In the genomic region with DNA sequence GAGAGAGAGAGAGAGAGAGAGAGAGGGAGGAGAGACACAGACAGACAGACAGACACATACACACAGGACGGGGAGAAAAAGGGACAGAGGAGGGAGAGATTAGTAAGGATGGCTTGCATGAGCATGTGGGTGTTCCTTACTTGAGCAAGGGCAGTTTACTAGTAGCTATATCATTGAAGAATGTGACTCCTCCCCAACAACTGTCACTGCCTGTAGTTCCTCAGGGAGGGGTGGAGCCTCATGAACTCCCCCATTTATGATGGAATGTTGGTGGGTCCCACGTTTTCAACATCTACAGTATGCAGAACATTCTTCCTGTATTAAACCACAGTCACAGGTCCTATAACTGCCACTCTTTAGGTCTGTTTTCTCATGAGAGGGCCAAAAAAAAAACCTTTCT, we compare ENCODE assay signal across 21 mouse cellular contexts. TPM values are rescaled to one million over a fixed set of nuclear protein-coding genes. Genes with fewer than 3 reads are reported as not detected.
DNase-seq lines count a peak whose midpoint lies in the region; ATAC-seq and TF ChIP-seq lines count a peak whose summit lies in the region.
"Had no signal": no experiment of that assay in that cellular context is flagged by ENCODE, and none has a peak within 500 bp of the region (broad histone marks: within the 10 kb centered on the region; RNA-seq: fewer than 3 reads in every experiment).

No protein-coding gene starts in this region.

- H3K36me3 ChIP-seq in intestine, embryonic 14.5 days (ENCODE audit: control insufficient read depth, insufficient read depth, low read length), result no peaks in the 10 kb centered on the region
- H3K36me3 ChIP-seq in intestine, embryonic 15.5 days, result no peaks in the 10 kb centered on the region
- H3K36me3 ChIP-seq in lung, embryonic 15.5 days, result no peaks in the 10 kb centered on the region
- H3K36me3 ChIP-seq in myocyte (ENCODE audit: control insufficient read depth, insufficient read depth), result no peaks in the 10 kb centered on the region

- peaks cover 60% of the 10 kb centered on the region for H3K79me2 ChIP-seq in myocyte (ENCODE audit: control insufficient read depth, insufficient read depth)

- H3K4me3 ChIP-seq in intestine, embryonic 14.5 days (ENCODE audit: low read depth, low read length), result no peak overlapping the region
- H3K4me3 ChIP-seq in intestine, embryonic 15.5 days (replicated peaks), result no peak overlapping the region
- H3K4me3 ChIP-seq in lung, embryonic 15.5 days, result no peak overlapping the region
- no peak overlapping the region for H3K4me3 ChIP-seq in myocyte
- H3K4me3 ChIP-seq: forebrain, embryonic 10.5 days had no signal

- H3K9me3 ChIP-seq in intestine, embryonic 14.5 days (ENCODE audit: control insufficient read depth, low read length), result no peaks in the 10 kb centered on the region
- H3K9me3 ChIP-seq in intestine, embryonic 15.5 days, result no peaks in the 10 kb centered on the region
- no peaks in the 10 kb centered on the region for H3K9me3 ChIP-seq in lung, embryonic 15.5 days
- H3K9me3 ChIP-seq: forebrain, embryonic 10.5 days had no signal

- no peak overlapping the region for H3K4me2 ChIP-seq in intestine, embryonic 14.5 days (ENCODE audit: low read length)
- H3K4me2 ChIP-seq in intestine, embryonic 15.5 days (replicated peaks), result no peak overlapping the region
- H3K4me2 ChIP-seq in lung, embryonic 15.5 days, result no peak overlapping the region
- H3K4me2 ChIP-seq in myocyte (ENCODE audit: low read depth), result peak overlapping the region; percentile 52
- H3K4me2 ChIP-seq: hindbrain, embryonic 14.5 days had no signal

- no peaks in the 10 kb centered on the region for H3K27me3 ChIP-seq in intestine, embryonic 14.5 days (replicated peaks; ENCODE audit: control insufficient read depth, insufficient read depth, low read length)
- no peaks in the 10 kb centered on the region for H3K27me3 ChIP-seq in intestine, embryonic 15.5 days (replicated peaks)
- no peaks in the 10 kb centered on the region for H3K27me3 ChIP-seq in lung, embryonic 15.5 days
- no peaks in the 10 kb centered on the region for H3K27me3 ChIP-seq in myocyte (ENCODE audit: control insufficient read depth, insufficient read depth, insufficient read length)

- no peak overlapping the region for H3ac ChIP-seq in myocyte (ENCODE audit: control insufficient read depth, insufficient read length)

- peak overlapping the region; percentile 71; the same call in 1 of the 2 replicates for H3K27ac ChIP-seq in intestine, embryonic 14.5 days (ENCODE audit: low read depth)
- H3K27ac ChIP-seq in intestine, embryonic 15.5 days, result no peak overlapping the region
- H3K27ac ChIP-seq in lung, embryonic 15.5 days, result peak overlapping the region; percentile 35
- H3K27ac ChIP-seq: forebrain, embryonic 10.5 days; hindbrain, embryonic 14.5 days; liver, embryonic 14.5 days; macrophage had no signal

- peak; percentile 45 for DNase-seq in intestine, embryonic 14.5 days (ENCODE audit: low spot score)
- DNase-seq in lung, postnatal 36 days, result no peak
- no peak for DNase-seq in thymus, postnatal 4 days
- DNase-seq in kidney, postnatal 10 days, result no peak
- DNase-seq: cerebellum, adult 2 months; cerebellum, postnatal 36 days; midbrain, embryonic 14.5 days; right cerebral cortex, postnatal 14 days; thymus, postnatal 36 days had no signal

- no peak for TF ChIP-seq POLR2A in myocyte (IDR thresholded peaks at IDR 0.05; ENCODE audit: insufficient read length, low read depth)

- H3K9ac ChIP-seq in intestine, embryonic 14.5 days (ENCODE audit: low read length), result no peak overlapping the region
- H3K9ac ChIP-seq in intestine, embryonic 15.5 days, result no peak overlapping the region
- no peak overlapping the region for H3K9ac ChIP-seq in lung, embryonic 15.5 days
- H3K9ac ChIP-seq: hindbrain, embryonic 14.5 days; liver, embryonic 14.5 days had no signal

- H3K4me1 ChIP-seq in intestine, embryonic 14.5 days (replicated peaks; ENCODE audit: control insufficient read depth, insufficient read depth, low read length), result no peaks in the 10 kb centered on the region
- no peaks in the 10 kb centered on the region for H3K4me1 ChIP-seq in intestine, embryonic 15.5 days (replicated peaks)
- no peaks in the 10 kb centered on the region for H3K4me1 ChIP-seq in lung, embryonic 15.5 days

- ATAC-seq in intestine, embryonic 14.5 days (replicated peaks; ENCODE audit: low FRiP score, low TSS enrichment, low read depth), result no peak
- ATAC-seq in intestine, embryonic 15.5 days, result no peak
- ATAC-seq in lung, embryonic 15.5 days (ENCODE audit: borderline replicate concordance, extremely low read depth, low FRiP score, low TSS enrichment), result no peak
- ATAC-seq in common myeloid progenitor, adult 5-6 weeks (replicated peaks; ENCODE audit: low read depth, poor library complexity, severe bottlenecking), result peak; percentile 72

- WGBS in intestine, embryonic 14.5 days, result 45% methylated on average over 2 of the region's 2 CpGs
- WGBS in intestine, embryonic 15.5 days, result 44% methylated on average over 2 of the region's 2 CpGs
- 40% methylated on average over 2 of the region's 2 CpGs for WGBS in lung, embryonic 15.5 days

TF ChIP-seq in myocyte, 11 proteins besides CTCF, POLR2A, EP300 and RAD21:
- TF ChIP-seq MYOD1 (IDR thresholded peaks at IDR 0.05; ENCODE audit: control insufficient read depth in 1 of 3, insufficient read length in 2 of 3, low read depth in 2 of 3) (peak in 2 of 3 experiments; percentile 30 to 54), MAX (IDR thresholded peaks at IDR 0.05; ENCODE audit: low read depth) (no peak), CEBPB (IDR thresholded peaks at IDR 0.05; ENCODE audit: insufficient read depth, poor library complexity, severe bottlenecking) (no peak), SRF (IDR thresholded peaks at IDR 0.05; ENCODE audit: control insufficient read depth, insufficient read length, low read depth) (no peak), REST (IDR thresholded peaks at IDR 0.05; ENCODE audit: insufficient read depth, insufficient read length) (no peak), TCF12 (IDR thresholded peaks at IDR 0.05; ENCODE audit: insufficient read depth, poor library complexity, severe bottlenecking) (no peak), POLR2AphosphoS2 (IDR thresholded peaks at IDR 0.05; ENCODE audit: insufficient read length, low read depth) (no peak), TCF3 (IDR thresholded peaks at IDR 0.05; ENCODE audit: insufficient read length, low read depth) (no peak)

RNA-seq across cellular contexts. Expression of a gene that starts 18.2 kb away (rescaled TPM):
- 99.6 and 101 TPM in 2 replicates for polyA plus RNA-seq in intestine, embryonic 14.5 days (2014; fragmentation: Nextera tagmentation; extraction: Ambion mirVana)
- polyA plus RNA-seq in intestine, embryonic 15.5 days (2015; fragmentation: Nextera tagmentation; extraction: Ambion mirVana), result 54.6 and 55.5 TPM in 2 replicates
- 68.9 and 79.4 TPM in 2 replicates for polyA plus RNA-seq in lung, embryonic 15.5 days (2015; fragmentation: Nextera tagmentation; extraction: Ambion mirVana)
- 251 and 297 TPM in 2 replicates for total RNA-seq in common myeloid progenitor, adult 5-6 weeks (2017)
- polyA plus RNA-seq in myocyte (2012; fragmentation: generic; extraction: Trizol), result 60.3 TPM

RNA-seq across cellular contexts. Expression of a gene that starts 18.4 kb away (rescaled TPM):
- polyA plus RNA-seq in intestine, embryonic 14.5 days (2014; fragmentation: Nextera tagmentation; extraction: Ambion mirVana), result 6.8 and 10.1 TPM in 2 replicates
- polyA plus RNA-seq in intestine, embryonic 15.5 days (2015; fragmentation: Nextera tagmentation; extraction: Ambion mirVana), result 6.7 and 9.2 TPM in 2 replicates
- polyA plus RNA-seq in lung, embryonic 15.5 days (2015; fragmentation: Nextera tagmentation; extraction: Ambion mirVana), result 11.8 and 13.5 TPM in 2 replicates
- total RNA-seq in common myeloid progenitor, adult 5-6 weeks (2017), result 1.7 and 3.9 TPM in 2 replicates
- polyA plus RNA-seq in myocyte (2012; fragmentation: generic; extraction: Trizol), result 8.8 TPM

RNA-seq across cellular contexts. Expression of a gene that starts 45.9 kb away (rescaled TPM):
- 0.44 and 0.97 TPM in 2 replicates for polyA plus RNA-seq in intestine, embryonic 14.5 days (2014; fragmentation: Nextera tagmentation; extraction: Ambion mirVana)
- polyA plus RNA-seq in intestine, embryonic 15.5 days (2015; fragmentation: Nextera tagmentation; extraction: Ambion mirVana), result 0.29 and 0.38 TPM in 2 replicates
- polyA plus RNA-seq in lung, embryonic 15.5 days (2015; fragmentation: Nextera tagmentation; extraction: Ambion mirVana), result 0.54 and 0.59 TPM in 2 replicates
- 0.19 and 0.91 TPM in 2 replicates for total RNA-seq in common myeloid progenitor, adult 5-6 weeks (2017)
- polyA plus RNA-seq in myocyte (2012; fragmentation: generic; extraction: Trizol), result 0.06 TPM
- total RNA-seq: adrenal gland, adult 18-20 months; adrenal gland, postnatal 4 days; gastrocnemius, adult 18-20 months; heart, postnatal 10 days had no signal

RNA-seq across cellular contexts. Expression of a gene that starts 46.4 kb away (rescaled TPM):
- polyA plus RNA-seq in intestine, embryonic 14.5 days (2014; fragmentation: Nextera tagmentation; extraction: Ambion mirVana), result 153 and 167 TPM in 2 replicates
- 184 and 199 TPM in 2 replicates for polyA plus RNA-seq in intestine, embryonic 15.5 days (2015; fragmentation: Nextera tagmentation; extraction: Ambion mirVana)
- polyA plus RNA-seq in lung, embryonic 15.5 days (2015; fragmentation: Nextera tagmentation; extraction: Ambion mirVana), result 165 and 170 TPM in 2 replicates
- 66.9 and 67.0 TPM in 2 replicates for total RNA-seq in common myeloid progenitor, adult 5-6 weeks (2017)
- polyA plus RNA-seq in myocyte (2012; fragmentation: generic; extraction: Trizol), result 202 TPM
